Mouse (Mus musculus) spleen, postnatal 14 days (tissue): ENCODE measurements around the gene Ercc8.

Experiments
- DNase-seq, 2 experiments: peaks; one replicate each; pipeline ENCODE4 v3.0.0; 2021 to 2022; ENCODE audit warnings: low spot score in 2 of 2

The Ercc8 gene

DNA sequence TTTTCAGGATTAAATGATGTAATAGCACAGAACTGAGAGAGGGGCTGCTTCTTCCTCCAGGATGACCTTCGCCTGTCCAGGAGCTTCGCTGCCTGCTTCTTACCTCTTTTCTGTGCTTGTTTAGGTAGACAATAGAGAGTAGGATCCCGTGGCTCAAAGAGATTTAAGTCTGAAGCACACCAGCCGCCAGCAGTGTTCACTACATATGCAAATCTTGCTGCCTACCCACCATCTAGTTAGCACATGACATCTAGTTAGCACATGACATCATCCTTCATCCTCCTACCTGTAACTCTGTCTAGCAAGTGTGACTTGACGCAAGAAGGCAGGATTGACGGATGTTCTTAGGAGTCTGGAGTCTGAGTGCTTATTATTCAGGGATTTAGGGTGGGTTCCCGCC is 61.2 kb downstream of the Ercc8 start:
- DNase-seq = no peak

DNA sequence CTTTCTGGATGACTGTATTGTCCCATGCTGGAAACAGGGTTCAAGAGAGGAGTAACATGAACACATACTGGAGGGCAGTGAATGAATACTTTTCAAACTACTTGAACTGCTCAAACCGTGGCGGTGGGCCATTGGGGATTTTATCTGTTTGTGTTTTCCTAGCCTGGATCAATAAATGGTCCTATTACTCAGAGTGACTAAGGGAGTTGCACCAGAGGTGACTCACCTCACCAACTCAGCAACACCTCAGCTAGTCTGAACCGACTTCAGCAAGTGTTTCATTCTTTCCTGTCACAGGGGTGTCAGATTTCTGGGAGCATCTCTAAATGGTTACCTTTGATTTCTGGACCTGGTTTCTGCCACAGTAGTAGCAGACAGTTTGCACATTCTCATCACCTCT is 70.7 kb downstream of the Ercc8 start:
- DNase-seq = no peak

DNA sequence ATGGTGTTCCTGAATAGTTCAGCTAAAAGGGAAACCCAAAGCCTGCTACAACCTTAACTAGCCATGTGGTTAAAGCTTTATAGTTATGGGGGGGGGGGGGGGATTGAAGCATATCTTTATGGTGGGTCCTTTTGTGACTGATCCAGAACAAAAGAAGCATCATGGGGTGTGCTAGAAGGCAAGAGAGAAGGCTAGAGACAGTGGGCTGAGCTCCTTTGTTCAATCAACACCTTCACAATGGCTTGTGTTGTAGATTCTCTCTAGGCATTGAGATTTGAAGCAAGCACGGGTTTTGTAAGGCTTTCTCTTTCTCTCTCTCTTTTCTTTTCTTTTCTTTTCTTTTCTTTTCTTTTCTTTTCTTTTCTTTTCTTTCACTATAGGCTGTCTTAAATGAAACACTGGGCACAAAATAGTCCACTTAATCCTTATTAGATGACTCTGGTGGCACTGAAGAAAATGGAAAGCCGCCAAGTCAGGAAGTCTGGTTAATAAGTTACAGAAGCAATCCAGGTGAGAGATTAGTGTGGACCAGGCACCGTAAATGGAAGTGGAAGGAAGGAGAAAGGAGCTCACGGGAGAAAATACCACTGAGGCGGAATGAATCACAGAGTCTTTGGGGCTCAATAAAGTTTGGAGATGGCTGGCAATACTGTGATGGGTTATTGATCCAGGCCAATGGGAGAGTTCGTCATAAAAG is 71.3 kb downstream of the Ercc8 start:
- DNase-seq = no peak

DNA sequence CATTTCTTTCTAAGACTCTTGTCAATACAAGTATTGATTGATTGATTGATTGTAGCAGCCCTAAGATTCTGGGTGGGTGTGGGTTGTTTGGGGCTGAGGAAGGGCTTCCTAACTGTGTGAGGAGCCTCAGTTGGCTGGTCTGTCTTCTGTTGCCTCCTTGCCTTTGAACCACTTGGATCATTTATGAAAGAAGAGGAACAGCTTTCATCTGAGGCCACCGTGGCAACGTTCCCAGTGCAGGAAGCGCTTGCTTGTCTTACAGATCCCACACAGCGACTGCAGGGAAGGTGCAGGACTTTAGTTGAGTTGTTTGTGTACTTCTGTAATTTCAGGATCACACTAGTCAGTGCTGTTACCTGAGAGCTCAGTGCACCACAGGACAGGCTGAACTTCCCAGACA is 81.5 kb downstream of the Ercc8 start:
- DNase-seq = no peak

DNA sequence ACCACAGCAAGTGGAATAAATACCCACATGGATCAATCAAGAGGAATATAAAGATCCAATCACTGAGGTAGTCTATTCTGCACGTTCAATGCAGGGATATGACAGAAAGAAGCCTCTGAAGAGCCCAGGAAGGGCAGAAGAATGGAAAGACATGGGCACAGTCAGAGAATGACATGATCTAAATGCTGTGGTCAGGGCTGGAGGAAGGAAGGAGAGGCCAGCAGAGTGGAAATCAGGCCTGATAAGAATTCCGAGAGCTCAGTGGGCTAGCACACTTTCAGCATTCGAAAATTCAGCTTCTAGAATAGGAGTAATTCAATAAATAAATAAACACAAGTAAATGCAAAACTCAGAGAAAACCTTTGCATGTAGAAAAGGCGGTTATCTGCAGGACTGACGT is 83.2 kb downstream of the Ercc8 start:
- DNase-seq = no peak
